Mouse (Mus musculus) effector memory CD4-positive, alpha-beta T cell, adult 5 months (primary cell): ENCODE measurements around the gene Slc29a3. TPM values are rescaled to one million over a fixed set of nuclear protein-coding genes. Genes with fewer than 3 reads are reported as not detected.

Experiments
- polyA plus RNA-seq: library from polyadenylated mRNA; unstranded; fragments of 100-300 nt; shearing (Covaris generic); gene quantifications from one replicate; pipeline ENCODE4 v1.2.1, GENCODE M21; 2017

Slc29a3 gene
- polyA plus RNA-seq = 8.1 TPM

DNA sequence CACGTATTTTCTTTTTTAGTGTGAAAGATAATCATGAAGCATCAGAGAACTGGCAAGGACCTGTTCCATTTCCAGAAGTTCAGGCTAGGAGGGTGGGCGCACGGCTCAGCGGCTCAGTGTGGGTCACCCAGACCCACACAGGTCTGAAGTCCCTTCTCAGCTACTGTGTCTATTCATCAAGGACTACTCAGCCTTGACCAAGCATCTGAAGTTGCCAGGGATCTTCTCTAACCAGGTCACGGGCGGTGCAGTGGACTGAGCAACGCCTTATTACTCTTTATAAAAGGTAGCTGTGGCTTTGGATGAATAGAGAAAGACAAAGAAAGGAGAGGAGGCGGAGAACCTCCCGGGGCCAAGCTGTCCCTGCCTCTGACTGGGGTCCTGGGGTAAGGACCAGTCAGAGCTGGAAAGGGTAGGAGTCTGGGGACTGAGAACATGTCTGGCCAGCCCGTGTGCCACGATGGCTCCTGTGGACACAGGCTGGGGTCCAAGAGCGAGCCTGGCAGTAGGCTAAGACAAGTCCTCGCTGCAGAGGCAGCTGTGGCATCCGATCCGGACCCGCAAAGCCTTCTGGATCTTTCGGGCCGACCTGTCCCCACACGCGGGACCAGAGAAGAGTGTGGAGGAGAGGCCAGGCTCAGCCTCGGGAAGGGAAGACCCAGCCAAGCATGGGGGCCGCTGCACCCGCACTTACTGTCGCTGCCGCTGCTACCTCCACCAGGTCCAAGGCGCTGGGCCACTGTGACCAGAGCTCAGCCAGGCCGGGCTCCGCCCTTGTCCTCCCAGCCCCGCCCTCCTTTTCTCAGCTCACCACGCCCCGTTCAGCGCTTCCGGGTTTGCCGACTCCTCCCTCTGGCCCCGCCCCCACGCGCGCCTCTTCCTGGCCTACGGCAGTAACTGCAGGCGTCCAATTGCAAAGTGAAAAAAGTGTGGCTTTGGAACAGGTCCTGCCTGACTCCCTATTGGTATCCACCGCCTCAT lies at the start of gene Slc29a3:
Slc29a3 (minus strand) TSS at position 755 of the 981 bp plus-strand sequence.

GRCm38 (mm10) chr10:60696390-60696789 lies 56.2 kb downstream of the Slc29a3 start, which contains the start of gene Cdh23:
TSS of gene Cdh23 (minus strand) at chr10:60696490.

Other genes with a start within 250 kb of the Slc29a3 start
- gene Cdh23, start 56.3 kb downstream of the Slc29a3 start, polyA plus RNA-seq = 15.3 TPM
- not detected for gene Unc5b, start 78.8 kb upstream of the Slc29a3 start, polyA plus RNA-seq